Mouse (Mus musculus): ENCODE results near the gene Car5a.

Gene Car5a

DNA sequence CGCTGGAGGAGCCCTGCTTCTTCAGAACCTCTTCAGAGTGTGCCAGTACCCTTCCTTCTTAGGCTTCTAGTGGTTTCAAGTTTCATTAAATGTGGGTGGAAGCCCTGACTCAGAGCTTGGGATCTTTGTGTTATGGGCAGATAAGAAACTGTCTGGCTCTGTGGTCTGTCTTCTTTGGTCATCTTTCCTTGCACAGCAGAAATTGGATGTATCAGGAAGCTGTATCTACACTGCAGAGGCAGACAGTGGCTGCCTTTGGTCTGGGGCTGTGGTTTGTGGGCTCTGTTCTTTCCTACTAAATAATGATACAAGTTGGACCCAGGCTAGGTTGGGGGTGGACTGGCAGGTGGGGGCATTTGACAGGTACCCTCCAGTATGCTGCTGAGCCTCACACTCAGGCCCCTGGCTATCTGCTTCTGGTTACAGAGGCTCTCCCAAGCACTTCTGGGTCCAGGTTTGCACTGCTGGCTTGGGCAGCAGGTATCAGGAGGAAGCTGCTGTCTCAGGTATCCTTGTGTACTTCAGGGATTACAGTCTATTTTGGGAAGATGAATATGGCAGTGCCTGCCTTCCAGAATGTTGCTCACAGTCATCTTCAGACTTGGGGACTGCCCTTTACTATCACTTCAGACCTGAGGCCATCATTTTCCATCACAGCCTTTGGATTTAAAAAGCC is 11.3 kb upstream of the Car5a start:
- DNase-seq (ENCODE audit: low read depth) = no peak

DNA sequence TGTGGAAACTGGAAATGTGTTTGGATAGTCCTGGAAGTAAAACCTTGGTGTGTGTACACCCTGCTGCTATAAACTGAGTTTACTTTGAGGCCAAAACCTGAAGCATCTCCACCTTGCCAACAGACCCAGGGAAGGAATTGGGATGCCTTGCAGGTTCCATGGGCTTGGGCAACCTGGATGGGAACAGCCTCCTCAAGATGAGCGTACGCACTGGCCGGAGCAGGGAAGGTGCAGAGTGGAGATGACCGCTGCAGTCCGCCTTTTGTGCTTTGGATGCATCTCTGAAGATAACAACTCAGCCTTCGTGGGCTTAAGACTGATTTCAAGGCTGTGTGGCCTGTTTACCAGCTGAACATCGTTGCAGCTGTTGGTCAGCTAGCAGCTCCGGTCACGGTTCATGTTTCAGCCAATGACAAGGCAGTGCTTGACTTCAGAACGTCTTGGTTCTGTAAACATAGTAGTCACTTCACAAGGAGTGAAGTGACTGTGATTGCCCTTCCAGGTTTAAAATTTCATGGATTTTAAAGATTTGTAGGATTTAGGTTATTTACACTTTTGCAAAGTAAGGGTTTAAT is 10.4 kb upstream of the Car5a start:
- no peak for DNase-seq (ENCODE audit: low read depth)

DNA sequence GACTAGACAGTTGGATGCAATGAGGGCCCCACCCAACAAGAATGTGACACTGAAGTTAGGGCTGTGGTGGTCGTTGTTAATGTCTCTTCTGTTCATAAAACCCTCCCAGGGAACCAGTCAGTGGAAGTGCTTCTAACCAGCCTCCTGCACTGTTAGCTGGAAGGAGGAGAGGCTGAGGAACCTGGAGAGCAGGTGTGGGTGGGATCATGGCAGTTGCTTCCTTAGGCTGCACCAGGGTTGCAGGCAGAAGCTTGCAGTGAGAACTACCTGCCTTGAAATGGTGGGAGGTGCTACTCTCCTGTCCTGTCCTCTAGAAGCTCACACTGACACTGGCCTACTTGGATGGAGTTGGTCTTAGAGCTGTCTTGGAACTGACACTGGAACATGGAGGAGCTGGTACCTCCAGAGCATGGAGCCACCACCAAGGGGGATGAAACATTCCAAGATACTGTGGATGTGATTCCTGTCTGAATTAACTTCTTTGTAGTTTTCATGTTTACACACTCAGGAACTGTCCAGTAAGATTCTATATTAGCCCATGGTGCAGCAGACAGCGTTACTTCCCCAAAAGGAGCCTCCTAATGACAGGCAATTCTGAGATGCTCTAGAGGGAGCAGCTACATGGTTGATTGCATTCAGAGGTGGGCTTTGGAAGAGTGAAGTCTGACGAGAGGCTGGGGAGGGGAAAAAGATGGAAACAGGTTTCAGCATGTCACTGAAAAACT is 9.3 kb upstream of the Car5a start:
- no peak for DNase-seq (ENCODE audit: low read depth)

DNA sequence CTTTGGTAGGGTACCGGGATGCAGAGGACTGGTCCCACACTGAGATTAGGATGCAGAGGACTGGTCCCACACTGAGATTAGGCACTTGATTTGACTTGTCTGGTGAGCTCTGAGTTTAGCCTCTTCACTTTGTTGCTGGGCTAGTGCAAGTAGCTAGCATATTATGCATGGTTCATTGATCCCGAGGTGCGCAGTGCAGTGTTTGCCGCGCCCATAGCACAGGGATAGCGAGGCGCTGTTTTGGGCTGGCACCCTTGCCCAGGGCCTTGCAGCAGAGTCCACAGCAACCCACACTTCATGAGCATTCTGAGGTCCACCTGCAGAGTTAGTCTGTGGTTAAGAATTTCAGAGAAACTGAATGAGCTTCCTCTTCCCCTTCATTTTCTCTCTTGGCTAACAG is 8.1 kb upstream of the Car5a start:
- no peak for DNase-seq (ENCODE audit: low read depth)

DNA sequence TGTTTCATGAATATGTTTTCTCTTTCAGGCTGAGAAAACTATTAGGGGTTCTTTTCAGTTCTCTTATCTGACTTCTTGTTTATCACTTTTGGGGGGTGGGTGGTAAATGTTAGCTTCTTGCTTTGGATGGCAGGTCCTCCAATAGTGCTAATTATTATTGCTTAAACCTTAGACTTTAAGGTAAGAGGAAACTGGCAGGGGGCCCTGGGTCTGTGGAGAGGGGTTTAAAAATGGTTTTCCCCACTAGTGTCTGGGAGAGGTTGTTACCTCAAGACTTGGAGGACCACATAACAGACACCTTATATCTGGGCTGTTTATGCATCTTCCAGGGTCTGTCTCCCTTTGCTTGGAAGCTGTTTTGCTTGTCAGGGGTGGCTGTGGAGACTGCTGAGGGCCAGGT is 7.4 kb upstream of the Car5a start:
- no peak for DNase-seq (ENCODE audit: low read depth)

DNA sequence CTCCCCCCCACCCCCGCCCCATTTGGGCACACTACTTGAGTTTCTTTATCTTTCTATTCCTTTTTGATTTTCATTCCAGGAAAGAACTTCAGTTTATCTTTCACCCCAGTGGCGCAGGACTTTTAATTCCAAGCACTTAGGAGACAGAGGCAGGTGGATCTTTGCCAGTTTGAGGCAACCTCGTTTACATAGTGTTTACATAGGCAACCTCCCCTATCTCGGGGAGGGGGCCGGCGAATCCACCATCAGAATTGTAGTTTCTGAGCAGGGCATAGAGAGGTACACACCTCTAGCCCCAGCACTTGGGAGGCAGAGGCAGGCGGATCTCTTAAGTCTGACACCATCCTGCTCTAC is 6.9 kb upstream of the Car5a start:
- DNase-seq (ENCODE audit: low read depth) = no peak

DNA sequence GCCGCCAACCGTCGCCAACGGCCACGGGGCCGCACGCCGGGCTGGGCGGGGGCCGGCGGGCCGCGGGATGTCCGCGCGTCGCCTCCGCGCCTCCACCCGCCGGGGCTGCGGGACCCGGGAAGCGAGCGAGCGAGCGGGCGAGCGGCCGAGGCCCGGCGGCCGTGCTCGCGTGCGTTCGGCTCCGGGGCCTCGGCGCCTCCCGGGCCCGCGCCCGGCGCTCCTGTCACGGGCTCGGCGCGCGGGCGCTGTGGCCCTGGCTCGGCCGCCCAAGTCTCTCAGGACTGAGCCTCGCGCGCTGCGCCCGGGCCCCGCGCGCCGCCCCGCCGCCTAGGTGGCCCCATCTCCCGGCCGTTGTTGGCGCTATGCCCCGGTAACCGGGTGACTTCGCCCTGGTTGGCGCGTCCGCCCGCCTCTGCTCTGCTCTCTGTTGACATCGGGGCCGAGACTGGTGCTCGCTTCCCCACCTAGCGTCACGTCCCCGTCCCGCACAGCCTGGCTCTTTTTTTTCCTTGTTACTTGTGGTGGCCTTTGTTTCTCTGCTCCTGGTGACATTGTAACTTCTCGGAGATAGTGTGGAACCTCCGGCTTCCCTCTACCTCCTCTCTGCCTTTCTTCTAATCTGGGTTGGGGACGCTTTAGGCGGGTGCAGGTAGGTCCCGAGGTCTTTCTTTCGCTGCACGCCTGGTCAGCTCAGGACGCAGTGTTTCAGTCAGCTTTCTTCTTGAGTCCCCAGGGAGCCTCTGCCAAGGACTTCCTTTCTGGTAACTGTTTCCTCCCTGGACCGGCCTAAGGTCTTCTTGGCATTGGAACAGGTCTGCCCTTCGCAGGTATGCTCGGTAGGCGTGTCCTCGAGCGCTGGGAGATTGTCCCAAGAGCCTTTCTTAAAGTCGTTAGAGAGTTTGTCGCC is 6.3 kb upstream of the Car5a start:
- no peak for DNase-seq (ENCODE audit: low read depth)

DNA sequence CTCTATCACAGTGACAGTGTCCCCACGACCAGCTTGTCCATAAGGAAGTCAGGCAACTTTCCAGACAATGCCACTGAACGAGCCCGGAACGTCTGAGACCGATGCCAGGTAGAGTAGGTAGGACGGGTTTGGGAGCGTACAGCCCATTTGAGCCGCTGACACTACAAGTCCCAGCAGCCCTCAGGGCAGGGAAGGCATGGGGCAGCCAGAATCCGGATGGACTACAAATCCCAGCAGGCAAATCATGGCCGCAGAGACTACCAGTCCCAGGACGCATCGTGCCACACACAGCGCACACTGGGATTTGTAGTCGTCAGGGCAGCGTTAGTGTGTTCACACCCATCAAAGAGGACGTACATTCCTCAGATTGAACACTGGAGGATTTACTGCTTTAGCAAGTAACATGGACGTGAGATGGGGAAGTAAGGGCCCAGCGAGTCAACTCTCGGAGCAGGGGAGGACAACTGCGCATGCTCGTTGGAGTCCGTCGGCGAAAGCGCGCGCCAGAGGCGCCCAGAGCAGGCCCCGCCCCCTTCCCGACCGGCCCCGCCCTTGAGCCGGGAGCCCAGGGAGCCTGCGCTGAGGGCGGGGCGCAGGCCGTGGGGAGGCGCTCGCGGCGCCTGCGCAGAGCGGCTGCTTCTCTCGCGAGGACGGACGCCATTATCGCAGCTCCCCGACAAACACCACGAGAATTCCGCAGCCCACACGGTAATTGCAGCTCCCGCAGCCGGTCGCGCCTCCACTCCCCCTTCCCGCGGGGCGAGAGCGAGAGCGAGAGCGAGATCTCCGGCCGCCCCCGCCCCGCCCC is 5.4 kb upstream of the Car5a start:
- DNase-seq (ENCODE audit: low read depth) = peak; percentile 98

DNA sequence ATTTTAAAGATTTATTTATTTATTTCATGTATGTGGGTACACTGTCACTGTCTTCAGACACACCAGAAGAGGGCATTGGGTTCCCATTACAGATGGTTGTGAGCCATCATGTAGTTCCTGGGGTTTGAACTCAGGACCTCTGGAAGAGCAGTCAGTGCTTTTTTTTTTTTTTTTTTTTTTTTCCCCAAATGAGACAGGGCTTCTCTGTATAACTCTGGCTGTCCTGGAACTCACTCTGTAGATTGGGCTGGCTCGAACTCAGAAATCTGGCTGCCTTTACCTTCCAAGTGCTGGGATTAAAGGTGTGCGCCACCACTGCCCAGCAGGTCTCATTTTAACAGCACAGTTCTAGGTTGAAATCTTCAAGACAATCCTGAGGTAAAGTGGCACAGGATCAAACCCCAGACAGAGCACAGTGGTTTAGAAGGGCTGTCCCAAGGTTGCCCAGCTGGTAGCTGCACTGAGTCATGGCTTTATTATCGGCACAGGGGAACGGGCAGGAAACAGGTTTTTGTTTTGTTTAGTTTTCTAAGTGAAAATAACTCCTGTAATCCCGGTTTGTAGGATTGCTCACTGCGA is 4.6 kb upstream of the Car5a start, which contains the start of gene Banp:
TSS of gene Banp (plus strand) at position 529 of the 579 bp plus-strand sequence.
- no peak for DNase-seq (ENCODE audit: low read depth)

DNA sequence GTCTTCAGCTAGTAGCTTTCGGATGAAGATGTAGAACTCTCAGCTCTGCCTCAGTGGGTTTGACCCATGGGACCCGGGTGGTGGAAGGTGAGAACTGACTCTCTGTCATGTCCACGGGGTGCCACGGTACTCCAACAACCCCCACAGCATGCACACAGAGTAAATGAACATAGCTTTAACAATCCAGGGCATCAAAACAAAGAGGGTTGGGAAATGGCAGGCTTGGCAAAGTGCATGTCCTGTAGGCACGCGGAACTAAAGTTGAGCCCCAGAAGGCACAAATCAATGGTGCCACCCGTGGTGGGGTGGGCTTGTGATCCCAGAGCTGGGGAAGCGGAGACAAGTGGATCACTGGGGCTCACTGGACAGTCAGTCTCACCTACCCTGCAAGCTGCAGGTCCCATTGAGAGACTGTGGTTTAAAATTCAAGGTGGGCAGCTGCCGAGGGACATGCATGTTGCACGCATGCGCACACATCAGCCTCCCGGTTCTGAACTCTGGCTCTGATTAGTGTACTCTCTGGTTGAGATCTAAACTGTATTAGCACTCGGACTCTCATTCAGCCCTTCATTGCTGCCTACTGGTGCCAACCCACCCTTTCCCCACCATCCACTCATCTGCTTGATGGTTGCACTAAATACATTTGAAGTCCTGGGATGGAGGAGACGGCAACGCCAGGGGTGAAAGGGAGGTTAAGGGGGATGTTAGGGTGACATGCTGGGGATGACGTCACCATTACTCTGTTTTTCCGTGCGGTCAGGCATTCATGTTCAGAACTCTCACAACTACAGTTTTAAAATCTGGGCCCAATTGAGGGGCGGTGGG is 3.8 kb upstream of the Car5a start:
- DNase-seq (ENCODE audit: low read depth) = no peak

DNA sequence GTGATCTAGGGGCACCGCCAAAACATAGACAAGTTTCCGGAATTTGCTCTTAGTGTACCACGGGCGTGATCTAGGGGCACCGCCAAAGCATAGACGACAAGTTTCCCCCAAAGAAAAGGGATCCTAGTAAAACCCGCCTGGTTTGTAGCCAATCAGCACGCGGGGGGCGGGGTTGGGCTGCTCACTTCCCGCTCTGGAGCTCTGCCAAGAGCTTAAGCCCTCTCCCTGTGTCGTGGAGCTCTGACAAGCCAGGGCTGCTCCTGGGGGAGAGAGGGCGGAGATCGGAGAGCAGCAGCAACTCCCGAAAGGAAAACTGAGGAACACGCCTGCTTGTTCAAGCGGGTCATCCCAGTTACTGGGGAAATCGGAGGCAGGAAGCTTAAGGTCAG is 3.0 kb upstream of the Car5a start:
- DNase-seq (ENCODE audit: low read depth) = no peak

DNA sequence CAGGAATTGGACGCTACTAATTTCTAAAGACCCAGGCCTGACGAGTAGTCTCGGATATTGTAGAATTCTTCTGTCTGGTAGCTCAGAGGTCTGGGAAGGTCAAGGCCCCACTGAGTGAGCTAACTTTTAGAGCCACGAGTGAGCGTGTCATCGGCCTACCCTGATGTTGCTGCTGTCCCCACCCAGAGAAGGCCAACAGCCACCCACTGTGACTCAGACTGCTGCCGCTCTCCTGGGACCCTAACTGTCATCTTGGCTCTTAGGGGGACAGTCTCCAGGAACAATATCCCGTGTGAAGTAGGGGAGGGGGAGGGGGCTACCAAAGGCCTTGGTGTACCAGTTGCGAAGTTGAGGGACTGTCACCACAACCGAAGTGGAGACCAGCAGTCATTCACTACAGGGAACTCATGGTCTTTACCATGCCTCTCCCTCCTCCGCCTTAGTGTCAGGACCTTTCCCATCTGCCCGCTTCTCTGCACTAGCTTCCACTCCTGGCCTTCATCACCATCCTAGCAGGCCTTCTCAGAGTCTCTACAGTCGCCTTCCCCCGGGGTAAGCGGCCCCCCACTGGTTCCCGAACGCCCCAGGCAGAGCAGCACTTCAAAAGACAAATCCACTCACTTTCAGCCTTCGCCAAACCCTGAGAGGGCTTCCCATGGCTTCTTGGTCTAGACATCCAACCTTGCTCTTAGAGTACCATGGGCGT is 2.5 kb upstream of the Car5a start:
- no peak for DNase-seq (ENCODE audit: low read depth)

DNA sequence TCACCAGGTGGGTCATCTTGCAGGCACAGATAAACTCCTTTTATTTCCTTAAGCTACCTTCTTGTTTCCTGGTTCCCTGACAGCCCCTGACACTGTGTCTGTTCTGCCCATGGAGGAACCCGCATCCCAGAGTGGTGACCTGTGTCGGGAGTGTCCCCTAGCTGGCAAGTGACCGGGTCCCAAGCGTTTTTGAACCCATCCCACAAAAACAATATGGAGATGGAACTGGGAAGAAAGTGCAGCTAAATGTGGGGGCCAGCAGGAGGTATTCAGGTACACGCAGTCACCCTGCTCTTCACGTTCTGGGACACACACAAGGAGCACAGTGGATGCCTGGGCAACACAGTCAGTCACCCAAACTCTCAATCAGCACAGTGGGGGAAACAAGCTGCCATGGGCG is 1.6 kb upstream of the Car5a start:
- DNase-seq (ENCODE audit: low read depth) = no peak

DNA sequence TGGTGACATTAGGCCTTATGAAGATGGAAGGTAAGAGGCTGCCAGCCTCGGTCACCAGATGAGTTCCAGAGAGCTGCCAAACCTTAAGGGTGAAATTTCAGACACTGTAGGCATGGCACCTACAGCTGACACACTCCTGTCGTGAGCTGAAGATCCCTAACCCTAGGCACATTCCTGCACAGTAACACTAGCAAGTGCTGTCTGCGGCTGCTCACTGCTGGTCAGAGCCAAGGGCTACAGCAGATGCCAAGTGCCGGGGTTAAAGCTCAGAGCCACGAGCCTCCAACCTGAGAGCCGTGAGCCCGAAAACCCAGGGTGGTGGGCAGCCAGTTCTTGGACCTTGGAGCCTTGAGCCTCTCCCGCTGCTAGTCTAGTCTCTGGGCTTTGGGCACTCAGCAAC is 988 bp downstream of the Car5a start:
- DNase-seq (ENCODE audit: low read depth) = no peak

DNA sequence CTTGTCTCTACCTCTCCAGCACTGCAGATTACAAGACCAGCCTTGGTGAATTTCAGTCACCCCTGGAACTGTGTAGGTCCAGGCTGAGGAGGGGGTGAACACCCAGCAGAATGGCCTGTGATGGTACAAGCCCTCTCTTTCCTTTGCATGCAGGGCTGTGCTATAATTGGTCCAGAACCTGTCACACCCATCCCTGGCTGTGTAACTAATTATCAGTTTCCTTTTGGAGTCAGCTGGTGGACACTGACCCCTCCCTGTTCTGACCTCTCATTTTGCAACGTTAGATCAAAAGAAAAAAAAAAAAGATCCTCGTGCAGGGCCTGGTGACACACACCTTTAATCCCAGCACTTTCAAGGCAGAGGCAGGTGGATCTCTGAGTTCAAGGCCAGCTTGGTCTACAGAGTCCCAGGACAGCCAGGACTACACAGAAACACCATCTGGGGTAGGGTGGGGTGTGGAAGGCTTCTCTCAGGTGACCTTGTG is 1.6 kb downstream of the Car5a start:
- no peak for DNase-seq (ENCODE audit: low read depth)

DNA sequence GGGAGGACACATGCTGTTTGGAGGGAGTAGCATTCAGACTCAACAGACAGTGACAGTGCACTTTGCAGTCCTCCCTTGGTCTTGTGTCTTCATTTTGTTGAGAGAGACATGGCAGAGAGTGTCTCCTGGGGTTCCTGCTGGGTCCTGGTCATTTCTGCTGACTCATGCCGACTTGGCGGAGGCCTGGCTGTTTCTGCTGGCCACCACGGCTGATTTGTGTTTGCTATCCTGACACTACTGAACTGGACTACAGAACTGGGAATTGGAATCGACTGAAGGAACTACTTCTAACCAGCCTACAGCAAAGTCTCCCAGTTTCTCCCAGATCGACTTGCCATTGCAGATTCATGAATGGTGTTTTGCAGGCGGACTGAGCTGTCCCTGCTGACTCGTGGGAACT is 6.0 kb downstream of the Car5a start:
- DNase-seq (ENCODE audit: low read depth) = no peak

DNA sequence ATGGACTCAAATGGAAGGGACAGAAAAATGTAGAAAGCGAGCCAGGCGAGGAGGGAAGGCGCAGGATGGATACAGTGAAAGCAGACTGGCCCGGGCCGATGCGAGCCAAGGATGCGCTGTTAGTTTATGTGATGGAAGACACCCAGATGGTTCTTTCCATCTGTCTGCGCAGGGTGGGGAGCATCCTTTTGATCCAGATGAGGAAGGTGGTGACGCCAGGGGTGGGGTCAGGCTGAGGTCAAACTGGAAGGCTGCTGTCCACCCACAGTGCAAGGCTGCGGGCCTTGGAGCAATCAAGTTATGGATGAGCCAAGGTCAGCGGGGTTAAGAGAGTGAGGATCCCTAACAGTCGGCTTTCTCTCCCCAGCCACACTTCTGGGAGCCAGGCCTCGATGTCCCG is 8.3 kb downstream of the Car5a start:
- no peak for DNase-seq (ENCODE audit: low read depth)

DNA sequence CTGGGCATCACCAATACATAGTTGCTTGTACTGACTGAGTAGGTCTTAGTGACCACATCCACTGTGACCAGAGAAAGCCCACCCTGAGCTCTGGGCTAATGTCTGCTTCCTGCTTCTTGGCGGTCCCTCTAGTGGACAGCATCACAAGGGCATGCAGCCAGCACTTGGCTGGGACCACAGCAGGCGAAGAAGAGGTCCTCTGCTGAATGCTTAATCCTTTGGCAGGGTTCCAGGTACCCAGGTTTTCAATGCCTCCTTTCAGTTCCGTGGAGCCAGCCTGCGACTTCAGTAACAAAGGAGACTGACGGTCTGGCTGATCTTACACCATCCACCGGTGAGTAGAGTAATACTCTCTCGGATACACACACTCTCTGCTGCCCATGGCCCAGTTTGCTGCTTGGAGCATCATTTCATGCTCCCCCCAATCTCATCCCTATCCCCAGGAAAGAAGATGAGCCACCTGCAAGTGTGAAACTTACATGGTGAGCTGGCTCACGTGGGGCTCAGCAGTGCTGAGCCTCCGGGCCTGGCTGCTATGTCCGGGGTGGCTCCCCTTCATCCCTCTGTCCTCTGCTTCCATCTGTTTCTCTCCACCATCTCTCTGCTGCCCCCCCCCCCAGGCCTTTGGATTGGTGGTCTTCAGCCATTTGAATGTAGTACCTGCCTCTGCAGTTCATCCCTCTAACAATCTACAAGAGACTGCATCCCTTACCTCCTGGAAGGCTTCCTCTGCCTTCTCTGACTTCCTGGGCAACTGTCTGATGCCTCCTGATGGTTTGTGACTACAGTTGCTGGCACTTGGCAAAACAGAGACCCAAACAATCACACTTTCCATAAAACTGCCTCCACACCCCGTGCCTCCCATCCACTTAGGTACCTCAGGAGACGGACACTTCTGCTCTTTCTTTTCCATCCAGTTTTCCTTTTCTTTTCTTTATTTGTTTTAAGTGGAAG is 9.1 kb downstream of the Car5a start:
- no peak for DNase-seq (ENCODE audit: low read depth)

DNA sequence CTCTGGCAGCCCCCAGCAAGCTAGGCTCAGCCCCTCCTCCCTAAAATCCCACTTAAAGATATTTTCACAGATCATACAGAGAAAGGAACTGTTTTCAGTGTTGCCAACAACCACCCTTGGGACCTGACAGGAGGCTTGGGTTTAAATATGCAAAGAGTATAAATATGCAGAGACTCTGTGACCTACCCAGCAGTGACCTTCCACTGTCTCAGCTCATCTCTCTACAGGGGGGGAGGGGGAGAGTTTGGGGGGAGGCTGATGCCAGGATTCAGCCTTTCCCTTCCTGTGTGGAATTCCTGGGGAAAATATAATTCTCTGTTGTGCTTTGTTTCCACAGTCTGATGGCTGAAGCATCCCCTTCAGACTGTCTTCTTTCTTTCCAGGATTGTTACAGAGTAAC is 9.8 kb downstream of the Car5a start:
- no peak for DNase-seq (ENCODE audit: low read depth)

Measured in fibroblast of lung, adult 2 months (primary cell).